Mouse (Mus musculus) hindbrain, embryonic 16.5 days (tissue): ENCODE data around the gene Olfr1208. TPM values are rescaled to one million over a fixed set of nuclear protein-coding genes. Genes with fewer than 3 reads are reported as not detected.

Experiments
- ATAC-seq: fragments of 200-750 bp; cut with Nextera tagmentation; 2 replicates; pipeline ENCODE4 v1.8.0; 2017; ENCODE audit warnings: moderate TSS enrichment, moderate library complexity
- H3K27ac ChIP-seq: fragments of 300-500 bp; sonication (generic); 2 replicates; pipeline ENCODE4 v1.5.1; 2014; ENCODE audit warnings: low read depth, mild to moderate bottlenecking, control low read depth, low read length, moderate library complexity
- H3K27me3 ChIP-seq: fragments of 300-500 bp; sonication (generic); replicated peaks from 2 replicates; pipeline ENCODE4 v1.6.1; 2014; ENCODE audit warnings: low read length; ENCODE audit not compliant: control insufficient read depth, insufficient read depth
- H3K36me3 ChIP-seq: fragments of 300-500 bp; sonication (generic); 2 replicates; pipeline ENCODE4 v1.6.1; 2014; ENCODE audit warnings: mild to moderate bottlenecking, low read length, moderate library complexity, mixed read lengths; ENCODE audit not compliant: control insufficient read depth, insufficient read depth
- H3K4me1 ChIP-seq: fragments of 300-500 bp; sonication (generic); 2 replicates; pipeline ENCODE4 v1.6.1; 2014; ENCODE audit warnings: low read depth, low read length; ENCODE audit not compliant: control insufficient read depth, insufficient read depth
- H3K4me2 ChIP-seq: fragments of 300-500 bp; sonication (generic); 2 replicates; pipeline ENCODE4 v1.6.1; 2014; ENCODE audit warnings: mild to moderate bottlenecking, low read length, control low read depth, moderate library complexity
- H3K4me3 ChIP-seq: fragments of 300-500 bp; sonication (generic); 2 replicates; pipeline ENCODE4 v1.5.1; 2014; ENCODE audit warnings: mild to moderate bottlenecking, low read length, control low read depth, moderate library complexity
- H3K9ac ChIP-seq: fragments of 300-500 bp; sonication (generic); 2 replicates; pipeline ENCODE4 v1.6.1; 2014; ENCODE audit warnings: low read depth, mild to moderate bottlenecking, control low read depth, low read length, moderate library complexity
- H3K9me3 ChIP-seq: fragments of 300-500 bp; sonication (generic); 2 replicates; pipeline ENCODE4 v1.6.1; 2014; ENCODE audit warnings: mild to moderate bottlenecking, low read length, moderate library complexity; ENCODE audit not compliant: control insufficient read depth
- WGBS: fragments of 180-500 bp; shearing (Covaris S2); extraction: QIAGEN DNeasy Blood & Tissue Kit; methylation state at CpG from one replicate; pipeline ENCODE4 v1.1.7; 2014; 5-methylcytosine and 5-hydroxymethylcytosine counted together
- polyA plus RNA-seq: library from polyadenylated mRNA; unstranded; fragments of >200 nt; fragmentation: Nextera tagmentation; extraction: Ambion mirVana; gene quantifications from 2 replicates; pipeline ENCODE4 v1.2.1, GENCODE M21; 2015

Olfr1208 gene
- not detected in 2 replicates for polyA plus RNA-seq

DNA sequence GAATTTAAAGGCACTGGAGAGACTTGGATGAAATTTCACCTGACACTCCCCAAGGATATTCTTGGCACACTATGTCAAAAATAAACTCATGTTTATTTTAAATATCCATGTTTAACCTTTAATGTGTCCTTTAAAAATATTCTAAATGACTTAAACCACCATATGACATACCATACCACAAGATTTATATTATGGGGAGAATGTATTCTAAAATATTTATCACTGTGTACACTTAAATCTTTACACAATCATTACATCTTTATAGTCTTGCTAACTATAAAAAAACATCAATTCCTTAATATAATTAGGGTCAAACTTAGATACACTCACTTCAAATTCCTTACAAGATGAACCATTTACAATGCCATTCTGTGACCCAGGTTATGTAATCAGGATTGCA lies at the start of gene Olfr1208:
Olfr1208 (minus strand) TSS at position 101 of the 400 bp plus-strand sequence.
- no peak within 1 kb of the TSS for H3K4me3 ChIP-seq
- no peak within 1 kb of the TSS for H3K27ac ChIP-seq
- no peaks in the 10 kb centered on the region for H3K27me3 ChIP-seq
- no peaks in the 10 kb centered on the region for H3K36me3 ChIP-seq
- no peak within 1 kb of the TSS for H3K4me2 ChIP-seq
- no peaks in the 10 kb centered on the region for H3K9me3 ChIP-seq
- H3K4me1 ChIP-seq, result no peaks in the 10 kb centered on the region
- no peak for ATAC-seq
- H3K9ac ChIP-seq, result no peak within 1 kb of the TSS

DNA sequence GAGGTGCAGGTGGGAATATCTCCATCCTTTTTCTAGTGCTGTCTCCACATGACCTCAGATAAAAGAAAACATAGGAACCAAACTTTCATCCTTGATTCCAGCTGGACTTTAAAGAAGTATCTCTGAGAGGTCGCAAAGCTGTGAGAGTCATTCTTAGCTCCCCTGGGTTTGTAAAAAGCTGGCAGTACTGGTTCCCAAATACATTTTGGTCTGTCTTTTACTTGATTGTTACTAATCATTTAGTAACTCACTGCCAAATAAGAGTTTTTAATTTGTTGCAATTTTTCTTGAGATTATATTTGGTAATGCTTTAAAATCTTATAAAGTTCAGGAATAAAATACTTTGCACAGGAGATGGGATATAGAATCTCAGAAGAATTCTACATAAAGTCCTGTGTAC lies 35.9 kb upstream of the Olfr1208 start, which contains the start of gene Olfr1211:
Olfr1211 (minus strand) TSS at position 101 of the 400 bp plus-strand sequence.
- H3K9ac ChIP-seq, result no peak within 1 kb of the TSS
- no peaks in the 10 kb centered on the region for H3K27me3 ChIP-seq
- no peak for ATAC-seq
- H3K36me3 ChIP-seq, result no peaks in the 10 kb centered on the region
- no peak within 1 kb of the TSS for H3K4me3 ChIP-seq
- 97% methylated on average over 1 of the region's 1 CpGs for WGBS
- H3K9me3 ChIP-seq, result no peaks in the 10 kb centered on the region
- no peak within 1 kb of the TSS for H3K27ac ChIP-seq
- H3K4me2 ChIP-seq, result no peak within 1 kb of the TSS
- no peaks in the 10 kb centered on the region for H3K4me1 ChIP-seq

DNA sequence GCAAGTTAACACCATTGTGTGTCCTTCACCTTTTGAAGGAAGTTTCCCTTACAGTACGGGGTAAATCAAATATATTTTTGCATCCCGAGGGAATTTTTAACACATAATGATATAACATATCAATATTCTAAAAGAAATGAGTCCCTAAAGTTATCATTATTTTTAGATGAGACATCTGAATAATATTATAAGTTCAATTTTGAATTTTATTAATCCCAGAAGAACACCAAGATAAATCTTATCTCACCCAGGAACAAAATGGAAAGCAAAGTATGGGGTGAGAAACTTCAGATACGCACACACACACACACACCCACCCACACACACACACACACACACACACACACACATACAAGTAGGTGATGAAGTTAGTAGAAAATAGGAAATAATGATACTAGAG lies 12.9 kb upstream of the Olfr1208 start, which contains the start of gene Olfr1209:
Olfr1209 (minus strand) TSS at position 101 of the 400 bp plus-strand sequence.
- H3K4me3 ChIP-seq, result no peak within 1 kb of the TSS
- H3K36me3 ChIP-seq, result no peaks in the 10 kb centered on the region
- WGBS, result 90% methylated on average over 3 of the region's 3 CpGs
- H3K9me3 ChIP-seq, result no peaks in the 10 kb centered on the region
- H3K4me2 ChIP-seq, result no peak within 1 kb of the TSS
- H3K4me1 ChIP-seq, result no peaks in the 10 kb centered on the region
- no peak within 1 kb of the TSS for H3K27ac ChIP-seq
- no peak within 1 kb of the TSS for H3K9ac ChIP-seq
- no peaks in the 10 kb centered on the region for H3K27me3 ChIP-seq
- no peak for ATAC-seq

DNA sequence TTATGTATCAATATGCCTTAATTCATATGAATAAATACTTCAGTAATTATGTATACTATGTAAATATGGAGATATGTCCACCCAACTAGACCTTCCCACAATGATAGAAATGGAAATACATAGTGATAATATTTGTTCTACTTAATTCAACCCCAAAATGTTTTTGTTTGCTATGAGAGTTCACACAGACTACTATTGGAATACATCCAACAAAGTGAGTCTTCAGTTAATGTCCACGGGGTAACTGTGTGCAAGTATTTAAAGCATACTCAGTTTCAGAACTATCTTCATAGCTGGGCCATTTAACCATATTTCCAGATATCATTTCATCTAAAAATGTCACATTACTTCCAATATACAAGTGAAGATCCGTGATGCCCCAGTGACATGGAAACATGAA lies 39.2 kb downstream of the Olfr1208 start, which contains the start of gene Olfr1206:
Olfr1206 (plus strand) TSS at position 301 of the 400 bp plus-strand sequence.
- no peaks in the 10 kb centered on the region for H3K4me1 ChIP-seq
- H3K9ac ChIP-seq, result no peak within 1 kb of the TSS
- H3K4me2 ChIP-seq, result no peak within 1 kb of the TSS
- H3K27me3 ChIP-seq, result no peaks in the 10 kb centered on the region
- no peaks in the 10 kb centered on the region for H3K36me3 ChIP-seq
- WGBS, result 91% methylated on average over 2 of the region's 2 CpGs
- no peaks in the 10 kb centered on the region for H3K9me3 ChIP-seq
- H3K4me3 ChIP-seq, result no peak within 1 kb of the TSS
- H3K27ac ChIP-seq, result no peak within 1 kb of the TSS
- no peak for ATAC-seq

DNA sequence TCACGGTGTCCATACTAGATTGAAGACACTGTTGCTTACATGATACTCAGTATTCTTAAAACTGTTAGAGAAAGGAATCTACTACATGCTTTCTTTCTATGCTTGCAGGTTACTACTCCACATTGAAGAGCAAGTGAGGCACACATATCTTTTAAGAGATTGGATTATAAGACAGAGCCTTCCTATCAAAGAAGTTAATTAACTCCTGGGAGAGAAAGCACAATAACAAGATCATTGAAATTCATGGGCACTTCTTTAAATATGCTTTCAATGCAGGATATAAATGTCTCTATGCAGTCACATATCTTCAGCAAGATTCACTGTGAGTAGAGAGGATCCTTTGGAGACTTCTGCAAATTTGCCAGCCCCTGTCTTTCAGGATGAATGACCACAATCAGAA lies 53.1 kb downstream of the Olfr1208 start, which contains the start of gene Olfr1204:
Olfr1204 (plus strand) TSS at position 301 of the 400 bp plus-strand sequence.
- 84% methylated on average over 1 of the region's 1 CpGs for WGBS
- H3K4me3 ChIP-seq, result no peak within 1 kb of the TSS
- no peak for ATAC-seq
- H3K4me1 ChIP-seq, result no peaks in the 10 kb centered on the region
- H3K27me3 ChIP-seq, result no peaks in the 10 kb centered on the region
- H3K27ac ChIP-seq, result no peak within 1 kb of the TSS
- no peak within 1 kb of the TSS for H3K4me2 ChIP-seq
- H3K36me3 ChIP-seq, result no peaks in the 10 kb centered on the region
- H3K9me3 ChIP-seq, result no peaks in the 10 kb centered on the region
- no peak within 1 kb of the TSS for H3K9ac ChIP-seq

Other genes with a start within 250 kb of the Olfr1208 start
- gene Olfr1193, start 226.7 kb downstream of the Olfr1208 start, polyA plus RNA-seq, result not detected in 2 replicates
- gene Olfr1195, start 213.1 kb downstream of the Olfr1208 start, polyA plus RNA-seq, result not detected in 2 replicates
- gene Olfr1196, start 197.7 kb downstream of the Olfr1208 start, polyA plus RNA-seq, result not detected in 2 replicates
- gene Olfr1197, start 169.9 kb downstream of the Olfr1208 start, polyA plus RNA-seq, result not detected in 2 replicates
- gene Olfr1198, start 150.9 kb downstream of the Olfr1208 start, polyA plus RNA-seq, result not detected in 2 replicates
- not detected in 2 replicates for gene Olfr1199, start 141.8 kb downstream of the Olfr1208 start, polyA plus RNA-seq
- not detected in 2 replicates for gene Olfr1200, start 131.8 kb downstream of the Olfr1208 start, polyA plus RNA-seq
- not detected in 2 replicates for gene Olfr1201, start 109.3 kb downstream of the Olfr1208 start, polyA plus RNA-seq
- not detected in 2 replicates for gene Olfr1202, start 87.8 kb downstream of the Olfr1208 start, polyA plus RNA-seq
- gene Olfr1205, start 72.6 kb downstream of the Olfr1208 start, polyA plus RNA-seq, result not detected in 2 replicates
- gene Olfr1204, start 53.0 kb downstream of the Olfr1208 start, polyA plus RNA-seq, result not detected in 2 replicates
- gene Olfr1206, start 39.1 kb downstream of the Olfr1208 start, polyA plus RNA-seq, result not detected in 2 replicates
- not detected in 2 replicates for gene Olfr1209, start 12.8 kb upstream of the Olfr1208 start, polyA plus RNA-seq
- not detected in 2 replicates for gene Olfr1211, start 35.8 kb upstream of the Olfr1208 start, polyA plus RNA-seq
- not detected in 2 replicates for gene Olfr1212, start 51.7 kb upstream of the Olfr1208 start, polyA plus RNA-seq
- not detected in 2 replicates for gene Gm13762, start 78.0 kb upstream of the Olfr1208 start, polyA plus RNA-seq
- not detected in 2 replicates for gene Olfr1214, start 90.3 kb upstream of the Olfr1208 start, polyA plus RNA-seq
- not detected in 2 replicates for gene Olfr1215, start 104.7 kb upstream of the Olfr1208 start, polyA plus RNA-seq
- not detected in 2 replicates for gene Olfr1216, start 116.0 kb upstream of the Olfr1208 start, polyA plus RNA-seq
- gene Olfr1217, start 129.8 kb upstream of the Olfr1208 start, polyA plus RNA-seq, result not detected in 2 replicates
- gene Olfr1218, start 158.9 kb upstream of the Olfr1208 start, polyA plus RNA-seq, result not detected in 2 replicates
- gene Olfr1219, start 181.2 kb upstream of the Olfr1208 start, polyA plus RNA-seq, result not detected in 2 replicates
- gene Olfr1220, start 204.5 kb upstream of the Olfr1208 start, polyA plus RNA-seq, result not detected in 2 replicates
- not detected in 2 replicates for gene Olfr1221, start 215.0 kb upstream of the Olfr1208 start, polyA plus RNA-seq
- not detected in 2 replicates for gene Olfr1222, start 230.7 kb upstream of the Olfr1208 start, polyA plus RNA-seq
- gene Olfr1223, start 249.2 kb upstream of the Olfr1208 start, polyA plus RNA-seq, result not detected in 2 replicates